Mouse (Mus musculus): ENCODE results near the gene Fcgr4. TPM values are rescaled to one million over a fixed set of nuclear protein-coding genes. Genes with fewer than 3 reads are reported as not detected.
A peak's percentile ranks its signal among the peaks of the same experiment; 100 is the strongest.

The Fcgr4 gene
- polyA plus RNA-seq, 1 experiment: 3.7 TPM

DNA sequence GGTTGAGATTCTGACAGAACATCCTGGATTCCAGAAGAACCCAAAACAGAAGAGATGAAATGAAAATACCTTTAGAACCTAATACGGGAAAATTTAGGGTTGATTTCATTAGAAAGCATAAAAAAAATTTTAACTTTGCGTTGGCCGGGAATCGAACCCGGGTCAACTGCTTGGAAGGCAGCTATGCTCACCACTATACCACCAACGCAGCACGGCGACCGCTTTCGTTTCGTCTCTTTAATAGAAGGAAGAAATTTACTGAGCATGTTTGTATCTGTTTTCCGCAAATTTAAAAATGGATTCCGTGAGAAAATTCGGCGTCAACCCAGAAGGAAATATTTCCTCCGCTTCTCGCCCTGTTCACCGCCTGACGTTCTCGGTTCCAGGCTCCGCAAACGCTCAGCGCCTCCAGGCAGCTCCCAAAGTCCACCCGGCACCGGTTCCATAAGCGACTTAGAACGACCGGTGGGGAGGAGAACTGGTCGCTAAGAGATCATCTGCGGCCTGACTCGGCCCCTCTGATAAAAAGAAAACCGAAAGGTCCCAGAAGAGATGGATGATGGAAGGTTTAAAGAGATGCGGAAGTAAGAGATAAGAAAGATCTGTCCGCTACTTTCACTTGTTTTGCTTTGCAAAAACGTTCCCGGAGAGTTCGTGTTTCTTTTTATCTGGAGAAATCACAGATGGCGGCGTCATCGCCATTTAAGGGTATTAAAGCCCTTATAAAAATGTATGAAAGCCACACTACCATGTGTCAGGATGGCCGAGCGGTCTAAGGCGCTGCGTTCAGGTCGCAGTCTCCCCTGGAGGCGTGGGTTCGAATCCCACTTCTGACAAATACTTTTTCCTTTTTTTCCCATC lies 19.4 kb downstream of the Fcgr4 start:
- peak overlapping the region; percentile 74 for H3K27ac ChIP-seq (ENCODE audit: insufficient read depth, low read depth, low read length)
- peak overlapping the region; percentile 89 for H3K4me3 ChIP-seq (ENCODE audit: insufficient read depth, low read depth, low read length)
- H3K4me1 ChIP-seq (ENCODE audit: control insufficient read depth, insufficient read depth, low read length): peaks cover 3% of the 10 kb centered on the region; the same call in 1 of the 2 replicates
- DNase-seq: peak; percentile 89
- no peaks in the 10 kb centered on the region for H3K27me3 ChIP-seq (replicated peaks; ENCODE audit: control insufficient read depth, insufficient read depth, low read length)
- under 1% methylated on average over 47 of the region's 47 CpGs for WGBS
- TF ChIP-seq CTCF (conservative IDR thresholded peaks at IDR 0.05; ENCODE audit: insufficient read depth, insufficient read length, low read depth, low read length): no peak
- no peaks in the 10 kb centered on the region for H3K36me3 ChIP-seq (ENCODE audit: control insufficient read depth, insufficient read depth, low read length)

DNA sequence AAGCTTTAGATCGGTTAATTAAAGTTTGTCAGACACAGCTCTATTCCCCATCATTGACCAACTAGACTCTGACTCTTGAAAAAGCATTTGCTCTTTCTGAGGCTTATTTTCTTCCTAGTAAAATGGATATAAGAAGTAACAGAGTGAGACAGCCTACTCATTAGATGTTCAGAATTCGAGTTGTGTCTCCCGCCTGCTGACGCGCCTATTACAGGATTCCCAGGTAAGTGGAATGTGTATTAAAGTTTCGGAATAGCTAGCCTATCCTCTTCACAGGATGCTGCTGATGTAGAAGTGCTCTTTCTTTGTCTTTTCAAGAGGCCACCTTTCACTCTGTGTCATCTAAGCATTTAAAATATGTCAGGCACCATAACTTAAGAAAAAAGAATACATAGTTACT lies 20.4 kb downstream of the Fcgr4 start:
- peaks cover 3% of the 10 kb centered on the region; the same call in 1 of the 2 replicates for H3K4me1 ChIP-seq (ENCODE audit: control insufficient read depth, insufficient read depth, low read length)
- no peak for DNase-seq
- no peak overlapping the region for H3K4me3 ChIP-seq (ENCODE audit: insufficient read depth, low read depth, low read length)
- no peaks in the 10 kb centered on the region for H3K36me3 ChIP-seq (ENCODE audit: control insufficient read depth, insufficient read depth, low read length)
- no peak overlapping the region for H3K27ac ChIP-seq (ENCODE audit: insufficient read depth, low read depth, low read length)
- H3K27me3 ChIP-seq (replicated peaks; ENCODE audit: control insufficient read depth, insufficient read depth, low read length): no peaks in the 10 kb centered on the region
- TF ChIP-seq POLR2A (IDR thresholded peaks at IDR 0.05; ENCODE audit: low read depth, low read length) (no peak), CTCF (conservative IDR thresholded peaks at IDR 0.05; ENCODE audit: insufficient read depth, insufficient read length, low read depth, low read length) (no peak)
- 82% methylated on average over 6 of the region's 6 CpGs for WGBS

DNA sequence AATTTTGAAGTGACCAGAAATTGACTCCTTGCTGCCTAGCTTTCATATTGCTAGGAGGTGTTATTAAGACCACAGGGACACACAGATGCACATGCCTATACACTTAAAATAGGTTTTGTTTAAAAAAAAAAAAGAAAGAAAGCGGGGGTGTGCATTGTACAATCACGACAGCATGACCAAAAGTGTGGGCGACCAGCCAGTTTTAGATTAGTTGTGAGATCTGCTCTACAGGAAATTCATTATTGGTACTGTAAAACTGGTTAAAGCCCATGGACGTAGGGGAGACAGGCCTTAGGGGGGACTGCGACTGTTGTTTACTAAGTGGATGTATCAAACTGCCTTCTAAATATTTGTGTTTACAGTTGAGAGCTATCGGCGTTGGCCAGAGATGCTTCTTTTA lies 21.2 kb downstream of the Fcgr4 start:
- H3K27me3 ChIP-seq (replicated peaks; ENCODE audit: control insufficient read depth, insufficient read depth, low read length): no peaks in the 10 kb centered on the region
- TF ChIP-seq CTCF (conservative IDR thresholded peaks at IDR 0.05; ENCODE audit: insufficient read depth, insufficient read length, low read depth, low read length) (no peak), POLR2A (IDR thresholded peaks at IDR 0.05; ENCODE audit: low read depth, low read length) (no peak)
- H3K4me3 ChIP-seq (ENCODE audit: insufficient read depth, low read depth, low read length): no peak overlapping the region
- no peak for DNase-seq
- peaks cover 3% of the 10 kb centered on the region; the same call in 1 of the 2 replicates for H3K4me1 ChIP-seq (ENCODE audit: control insufficient read depth, insufficient read depth, low read length)
- WGBS: 84% methylated on average over 7 of the region's 7 CpGs
- no peaks in the 10 kb centered on the region for H3K36me3 ChIP-seq (ENCODE audit: control insufficient read depth, insufficient read depth, low read length)
- no peak overlapping the region for H3K27ac ChIP-seq (ENCODE audit: insufficient read depth, low read depth, low read length)

DNA sequence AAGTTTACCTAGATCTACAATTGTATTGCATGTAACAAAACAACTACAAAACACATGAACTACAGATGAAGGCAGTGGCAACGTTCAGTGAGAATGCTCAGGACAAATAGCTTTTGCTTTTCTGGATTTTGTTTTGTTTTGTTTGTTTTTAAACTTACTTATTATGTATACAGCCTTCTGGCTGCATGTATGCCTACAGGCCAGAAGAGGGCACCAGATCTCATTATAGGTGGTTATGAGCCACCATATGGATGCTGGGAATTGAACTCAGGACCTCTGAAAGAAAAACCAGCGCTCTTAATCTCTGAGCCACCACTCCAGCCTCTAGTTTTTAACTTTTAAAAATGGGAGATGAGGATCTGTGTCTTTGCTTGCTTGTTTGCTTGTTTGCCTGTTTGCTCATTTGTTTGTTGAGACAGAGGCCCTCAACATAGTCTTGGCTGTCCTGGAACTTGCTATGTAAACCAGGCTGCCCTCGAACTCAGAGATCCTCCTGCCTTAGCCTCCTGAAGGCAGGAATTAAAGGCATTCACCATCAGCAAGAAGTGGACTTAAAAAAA lies 25.0 kb downstream of the Fcgr4 start:
- H3K36me3 ChIP-seq (ENCODE audit: control insufficient read depth, insufficient read depth, low read length): no peaks in the 10 kb centered on the region
- H3K4me3 ChIP-seq (ENCODE audit: insufficient read depth, low read depth, low read length): no peak overlapping the region
- no peaks in the 10 kb centered on the region for H3K4me1 ChIP-seq (ENCODE audit: control insufficient read depth, insufficient read depth, low read length)
- no peak overlapping the region for H3K27ac ChIP-seq (ENCODE audit: insufficient read depth, low read depth, low read length)
- H3K27me3 ChIP-seq (replicated peaks; ENCODE audit: control insufficient read depth, insufficient read depth, low read length): no peaks in the 10 kb centered on the region
- no peak for DNase-seq
- TF ChIP-seq CTCF (conservative IDR thresholded peaks at IDR 0.05; ENCODE audit: insufficient read depth, insufficient read length, low read depth, low read length) (no peak), POLR2A (IDR thresholded peaks at IDR 0.05; ENCODE audit: low read depth, low read length) (no peak)
- 71% methylated on average over 3 of the region's 3 CpGs for WGBS

DNA sequence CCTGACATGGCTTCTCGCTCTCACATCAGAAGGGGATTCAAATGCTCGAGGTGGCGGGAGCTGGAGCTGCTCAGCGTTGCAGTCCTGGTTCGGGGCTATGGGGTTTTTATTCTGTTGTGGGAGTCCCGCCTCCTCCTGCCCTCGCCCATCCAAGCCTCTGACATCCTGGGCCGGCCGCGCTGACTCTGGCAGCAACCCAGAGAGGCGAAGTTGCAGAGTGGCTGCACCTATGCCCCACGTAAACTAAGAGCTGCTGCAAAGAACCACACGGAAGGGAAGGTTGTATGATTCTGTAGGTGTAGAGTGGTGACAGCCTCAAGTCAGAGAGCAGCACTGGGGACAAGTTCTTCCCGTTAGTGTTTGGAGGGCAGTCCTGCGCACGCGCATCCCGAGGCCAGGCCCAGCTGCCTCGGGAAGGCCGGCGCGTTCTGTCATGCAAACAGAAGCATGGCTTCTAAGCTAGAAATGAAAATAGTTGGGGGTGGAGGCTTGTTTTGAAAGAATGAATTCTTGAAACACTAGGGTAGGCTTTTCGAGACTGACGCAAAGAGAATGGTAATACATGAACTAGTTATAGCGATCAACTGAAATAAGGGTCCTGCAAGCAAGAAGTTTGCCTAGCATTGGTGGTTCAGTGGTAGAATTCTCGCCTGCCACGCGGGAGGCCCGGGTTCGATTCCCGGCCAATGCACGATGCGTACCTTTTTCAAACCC lies 25.8 kb downstream of the Fcgr4 start:
- under 1% methylated on average over 33 of the region's 33 CpGs for WGBS
- DNase-seq: peak; percentile 92
- no peaks in the 10 kb centered on the region for H3K4me1 ChIP-seq (ENCODE audit: control insufficient read depth, insufficient read depth, low read length)
- H3K27ac ChIP-seq (ENCODE audit: insufficient read depth, low read depth, low read length): peak overlapping the region; percentile 63
- TF ChIP-seq POLR2A (IDR thresholded peaks at IDR 0.05; ENCODE audit: low read depth, low read length) (no peak), CTCF (conservative IDR thresholded peaks at IDR 0.05; ENCODE audit: insufficient read depth, insufficient read length, low read depth, low read length) (no peak)
- H3K27me3 ChIP-seq (replicated peaks; ENCODE audit: control insufficient read depth, insufficient read depth, low read length): no peaks in the 10 kb centered on the region
- H3K36me3 ChIP-seq (ENCODE audit: control insufficient read depth, insufficient read depth, low read length): no peaks in the 10 kb centered on the region
- H3K4me3 ChIP-seq (ENCODE audit: insufficient read depth, low read depth, low read length): peak overlapping the region; percentile 75

DNA sequence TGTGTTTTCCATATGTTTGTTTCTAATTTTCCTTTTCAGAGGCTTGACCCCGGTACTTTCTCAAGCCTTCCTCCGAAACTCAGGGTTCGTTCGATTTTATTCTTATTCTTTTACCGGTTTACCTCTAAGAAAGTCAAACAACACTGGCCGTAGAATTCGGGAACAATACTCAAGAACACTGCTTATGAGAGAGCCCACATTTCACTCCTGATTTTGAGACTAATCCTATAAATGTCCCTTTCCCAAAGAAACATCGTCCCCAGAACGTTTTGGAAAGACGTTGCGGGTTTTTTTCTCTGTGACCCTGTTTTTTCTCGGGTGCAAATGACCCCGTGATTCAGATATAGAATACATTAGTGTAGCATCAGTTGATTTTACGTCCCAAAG lies 26.4 kb downstream of the Fcgr4 start:
- no peak overlapping the region for H3K27ac ChIP-seq (ENCODE audit: insufficient read depth, low read depth, low read length)
- H3K36me3 ChIP-seq (ENCODE audit: control insufficient read depth, insufficient read depth, low read length): no peaks in the 10 kb centered on the region
- WGBS: 12% methylated on average over 14 of the region's 14 CpGs
- peak overlapping the region; percentile 75 for H3K4me3 ChIP-seq (ENCODE audit: insufficient read depth, low read depth, low read length)
- H3K4me1 ChIP-seq (ENCODE audit: control insufficient read depth, insufficient read depth, low read length): no peaks in the 10 kb centered on the region
- no peak for TF ChIP-seq CTCF (conservative IDR thresholded peaks at IDR 0.05; ENCODE audit: insufficient read depth, insufficient read length, low read depth, low read length)
- no peak for TF ChIP-seq POLR2A (IDR thresholded peaks at IDR 0.05; ENCODE audit: low read depth, low read length)
- no peaks in the 10 kb centered on the region for H3K27me3 ChIP-seq (replicated peaks; ENCODE audit: control insufficient read depth, insufficient read depth, low read length)
- DNase-seq: no peak

DNA sequence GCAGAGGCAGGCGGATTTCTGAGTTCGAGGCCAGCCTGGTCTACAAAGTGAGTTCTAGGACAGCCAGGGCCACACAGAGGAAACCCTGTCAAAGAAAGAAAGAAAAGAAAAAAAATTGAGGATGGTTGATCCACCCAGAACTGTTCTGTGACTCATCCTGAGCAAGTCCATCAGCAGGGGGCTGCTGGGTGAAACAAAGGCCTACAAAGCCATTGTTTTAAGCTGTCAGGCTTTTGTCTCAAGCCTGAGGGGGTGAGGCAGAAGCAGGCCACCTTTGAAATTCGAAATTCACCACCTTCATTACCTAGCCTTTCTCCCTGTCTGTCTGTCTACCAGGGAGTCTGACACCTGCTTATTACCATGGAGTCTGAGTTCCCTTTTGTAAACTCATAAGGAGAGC lies 27.8 kb downstream of the Fcgr4 start:
- no peak overlapping the region for H3K4me3 ChIP-seq (ENCODE audit: insufficient read depth, low read depth, low read length)
- TF ChIP-seq POLR2A (IDR thresholded peaks at IDR 0.05; ENCODE audit: low read depth, low read length) (no peak), CTCF (conservative IDR thresholded peaks at IDR 0.05; ENCODE audit: insufficient read depth, insufficient read length, low read depth, low read length) (no peak)
- no peak overlapping the region for H3K27ac ChIP-seq (ENCODE audit: insufficient read depth, low read depth, low read length)
- no peaks in the 10 kb centered on the region for H3K36me3 ChIP-seq (ENCODE audit: control insufficient read depth, insufficient read depth, low read length)
- H3K4me1 ChIP-seq (ENCODE audit: control insufficient read depth, insufficient read depth, low read length): no peaks in the 10 kb centered on the region
- WGBS: 85% methylated on average over 3 of the region's 3 CpGs
- no peak for DNase-seq
- no peaks in the 10 kb centered on the region for H3K27me3 ChIP-seq (replicated peaks; ENCODE audit: control insufficient read depth, insufficient read depth, low read length)
